21 mouse cellular contexts compared by ENCODE assay signal in the genomic region with DNA sequence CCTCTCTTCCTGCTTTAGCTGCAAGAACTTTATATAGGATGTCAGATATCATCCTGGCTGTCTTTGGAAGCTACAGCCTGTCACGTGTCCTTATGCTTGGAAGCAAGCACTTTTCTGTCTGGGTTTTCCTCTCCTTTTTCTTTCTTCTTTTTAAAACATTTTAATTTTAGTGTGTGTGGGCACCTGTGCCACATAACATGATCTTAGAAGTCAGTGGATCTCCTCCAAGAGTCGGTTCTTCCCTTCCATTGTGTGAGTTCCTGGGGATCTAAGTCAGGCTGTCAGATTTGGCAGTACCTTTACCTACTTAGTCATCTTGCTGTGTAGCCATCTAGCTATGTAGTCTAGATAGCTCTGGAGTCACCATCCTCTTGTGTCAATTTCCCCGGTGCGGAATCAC. TPM values are rescaled to one million over a fixed set of nuclear protein-coding genes. Genes with fewer than 3 reads are reported as not detected.
DNase-seq lines count a peak whose midpoint lies in the region; ATAC-seq and TF ChIP-seq lines count a peak whose summit lies in the region.
"Had no signal": no experiment of that assay in that cellular context is flagged by ENCODE, and none has a peak within 500 bp of the region (broad histone marks: within the 10 kb centered on the region; RNA-seq: fewer than 3 reads in every experiment).

No protein-coding gene starts in this region.

- H3K27ac ChIP-seq in gastrocnemius, adult 2 months, result peak overlapping the region; percentile 54

- no peak for DNase-seq in frontal cortex, postnatal 25 days (ENCODE audit: low spot score in 2 of 2)
- DNase-seq in gastrocnemius, adult 2 months, result no peak
- DNase-seq in gastrocnemius, postnatal 14 days, result no peak
- DNase-seq in brain, adult 2 months (ENCODE audit: low read depth, low spot score), result peak; percentile 75
- peak; percentile 57 for DNase-seq in telencephalon, adult 2 months (ENCODE audit: low read depth, low spot score)
- no peak for DNase-seq in heart, adult 8-10 months (ENCODE audit: low spot score)
- no peak for DNase-seq in B cell, adult 2 months
- DNase-seq: adrenal gland, adult 2 months; adrenal gland, adult 8-10 months; adrenal gland, postnatal 10 days; adrenal gland, postnatal 14 days; adrenal gland, postnatal 25 days; adrenal gland, postnatal 36 days; cerebellum, adult 11 months; cerebellum, adult 11-12 months; cerebellum, adult 18-20 months; cerebellum, adult 2 months had no signal

- ATAC-seq in frontal cortex, adult (ENCODE audit: low TSS enrichment), result peak; percentile 93
- ATAC-seq: activated CD4-positive, CD25-positive, alpha-beta regulatory T cell, adult 4 months; CD4-positive, CD25-positive, alpha-beta regulatory T cell, adult 4 months; Patski had no signal

- intact Hi-C loops in gastrocnemius, adult 2 months (cut with DNase I), result no loop called here
- intact Hi-C loops in gastrocnemius, postnatal 14 days (cut with DNase I; ENCODE audit: low total_unique reads), result no loop called here

- TF ChIP-seq CTCF in gastrocnemius, adult 2 months (IDR thresholded peaks at IDR 0.05), result no peak

- no peak overlapping the region for H3K4me3 ChIP-seq in gastrocnemius, adult 2 months

RNA-seq across cellular contexts. Expression of a gene that starts 37.9 kb away (rescaled TPM):
- total RNA-seq in gastrocnemius, adult 2 months (2021), result 10 to 100 TPM; 21.6 to 25.0 TPM
- total RNA-seq in gastrocnemius, postnatal 14 days (2021), result 10 to 100 TPM; 24.0 to 24.5 TPM
- total RNA-seq in heart, adult 8-10 months (2022), result 10 to 100 TPM; 15.7 to 25.5 (median 21.1) TPM

Comparison
In these comparisons a context has a peak if more than half of its experiments do, and no peak if none do; other contexts are left out.
1. DNase-seq: peak in brain, adult 2 months (single experiment) and telencephalon, adult 2 months (single experiment); none in frontal cortex, postnatal 25 days (0 of 2), gastrocnemius, adult 2 months (single experiment), gastrocnemius, postnatal 14 days (single experiment), heart, adult 8-10 months (single experiment) and B cell, adult 2 months (0 of 2).